Mouse (Mus musculus) hindbrain, embryonic 13.5 days (tissue): ENCODE results near the gene Plppr2. TPM values are rescaled to one million over a fixed set of nuclear protein-coding genes. Genes with fewer than 3 reads are reported as not detected.

ENCODE experiments used
- ATAC-seq: fragments of 200-750 bp; cut with Nextera tagmentation; 2 replicates; pipeline ENCODE4 v1.8.0; 2017; ENCODE audit warnings: moderate TSS enrichment; ENCODE audit not compliant: low FRiP score
- H3K27ac ChIP-seq: fragments of 300-500 bp; sonication (generic); 2 replicates; pipeline ENCODE4 v1.5.1; 2015; ENCODE audit warnings: inconsistent platforms, mild to moderate bottlenecking, moderate library complexity
- H3K27me3 ChIP-seq: fragments of 300-500 bp; sonication (generic); 2 replicates; pipeline ENCODE4 v1.6.1; 2015; ENCODE audit warnings: mild to moderate bottlenecking, inconsistent platforms
- H3K36me3 ChIP-seq: fragments of 300-500 bp; sonication (generic); 2 replicates; pipeline ENCODE4 v1.6.1; 2015; ENCODE audit warnings: mild to moderate bottlenecking, inconsistent platforms
- H3K4me1 ChIP-seq: fragments of 300-500 bp; sonication (generic); replicated peaks from 2 replicates; pipeline ENCODE4 v1.6.1; 2015; ENCODE audit warnings: inconsistent platforms
- H3K4me2 ChIP-seq: fragments of 300-500 bp; sonication (generic); 2 replicates; pipeline ENCODE4 v1.6.1; 2015; ENCODE audit warnings: inconsistent platforms, mild to moderate bottlenecking, moderate library complexity
- H3K4me3 ChIP-seq: fragments of 300-500 bp; sonication (generic); 2 replicates; pipeline ENCODE4 v1.5.1; 2015; ENCODE audit warnings: mild to moderate bottlenecking, inconsistent platforms
- H3K9ac ChIP-seq: fragments of 300-500 bp; sonication (generic); 2 replicates; pipeline ENCODE4 v1.6.1; 2015; ENCODE audit warnings: mild to moderate bottlenecking, inconsistent platforms
- H3K9me3 ChIP-seq: fragments of 300-500 bp; sonication (generic); 2 replicates; pipeline ENCODE4 v1.6.1; 2016; ENCODE audit warnings: inconsistent platforms
- WGBS: fragments of 180-500 bp; shearing (Covaris S2); methylation state at CpG from one replicate; pipeline ENCODE4 v1.1.7; 2015; 5-methylcytosine and 5-hydroxymethylcytosine counted together
- polyA plus RNA-seq: library from polyadenylated mRNA; unstranded; fragments of >200 nt; fragmentation: Nextera tagmentation; extraction: Ambion mirVana; gene quantifications from 2 replicates; pipeline ENCODE4 v1.2.1, GENCODE M21; 2015

Plppr2 gene
- polyA plus RNA-seq, 1 experiment from 2014 or later, result 67.5 TPM

GRCm38 (mm10) chr9:21996178-21996867 lies 59.5 kb downstream of the Plppr2 start:
- Histone ChIP-seq H3K9me3 (no peaks in the 10 kb centered on the region), H3K9ac (no peak overlapping the region), H3K27me3 (peaks cover 23% of the 10 kb centered on the region), H3K36me3 (no peaks in the 10 kb centered on the region), H3K4me3 (no peak overlapping the region), H3K27ac (no peak overlapping the region), H3K4me1 (no peaks in the 10 kb centered on the region), H3K4me2 (no peak overlapping the region)
- no peak for ATAC-seq
- WGBS, result 91% methylated on average over 3 of the region's 3 CpGs

Other genes starting within 250 kb of the Plppr2 start
- 12.4 and 15.6 TPM in 2 replicates for gene Ldlr, start 213.6 kb upstream of the Plppr2 start, polyA plus RNA-seq
- gene Spc24, start 176.7 kb upstream of the Plppr2 start, polyA plus RNA-seq, result 22.0 and 26.4 TPM in 2 replicates
- 4.7 and 5.0 TPM in 2 replicates for gene Kank2, start 138.3 kb upstream of the Plppr2 start, polyA plus RNA-seq
- 0.39 and 0.53 TPM in 2 replicates for gene Angptl8, start 101.5 kb upstream of the Plppr2 start, polyA plus RNA-seq
- 17.2 and 18.2 TPM in 2 replicates for gene Dock6, start 84.4 kb upstream of the Plppr2 start, polyA plus RNA-seq
- gene Rab3d, start 18.8 kb upstream of the Plppr2 start, polyA plus RNA-seq, result 15.9 and 18.5 TPM in 2 replicates
- gene Ccdc159, start 9.6 kb upstream of the Plppr2 start, polyA plus RNA-seq, result 8.9 and 10.4 TPM in 2 replicates
- 47.1 and 48.2 TPM in 2 replicates for gene Tmem205, start 9.5 kb upstream of the Plppr2 start, polyA plus RNA-seq
- gene Swsap1, start 18.7 kb downstream of the Plppr2 start, polyA plus RNA-seq, result 9.1 and 9.7 TPM in 2 replicates
- gene Epor, start 26.5 kb downstream of the Plppr2 start, polyA plus RNA-seq, result 1.9 and 2.2 TPM in 2 replicates
- 1.1 TPM in 2 replicates for gene Rgl3, start 52.4 kb downstream of the Plppr2 start, polyA plus RNA-seq
- gene Ccdc151, start 65.6 kb downstream of the Plppr2 start, polyA plus RNA-seq, result 4.1 and 4.4 TPM in 2 replicates
- gene Prkcsh, start 65.8 kb downstream of the Plppr2 start, polyA plus RNA-seq, result 99.3 and 101 TPM in 2 replicates
- 80.6 and 81.7 TPM in 2 replicates for gene Elavl3, start 115.0 kb downstream of the Plppr2 start, polyA plus RNA-seq
- gene Gm49318, start 134.2 kb downstream of the Plppr2 start, polyA plus RNA-seq, result not detected in 2 replicates
- 17.7 and 19.5 TPM in 2 replicates for gene Zfp653, start 134.3 kb downstream of the Plppr2 start, polyA plus RNA-seq
- 53.5 and 56.5 TPM in 2 replicates for gene Ecsit, start 148.4 kb downstream of the Plppr2 start, polyA plus RNA-seq
- gene Cnn1, start 162.2 kb downstream of the Plppr2 start, polyA plus RNA-seq, result 1.4 and 4.5 TPM in 2 replicates
- 179 and 185 TPM in 2 replicates for gene Elof1, start 180.1 kb downstream of the Plppr2 start, polyA plus RNA-seq
- 0.82 and 0.98 TPM in 2 replicates for gene Acp5, start 198.7 kb downstream of the Plppr2 start, polyA plus RNA-seq
- 81.3 and 88.2 TPM in 2 replicates for gene Pigyl, start 219.8 kb downstream of the Plppr2 start, polyA plus RNA-seq